Mouse (Mus musculus): ENCODE measurements around the gene Foxa1.

GRCm38 (mm10) chr12:57534517-57534878 lies 12.2 kb downstream of the Foxa1 start:
- TF ChIP-seq POLR2AphosphoS2 (IDR thresholded peaks at IDR 0.05; ENCODE audit: insufficient read length, low read depth) (no peak), MAX (IDR thresholded peaks at IDR 0.05; ENCODE audit: low read depth) (no peak), POLR2A (IDR thresholded peaks at IDR 0.05; ENCODE audit: insufficient read length, low read depth) (no peak), MYOG (IDR thresholded peaks at IDR 0.05; ENCODE audit: control insufficient read depth in 1 of 3, insufficient read depth in 1 of 3, insufficient read length in 2 of 3, low read depth in 2 of 3) (no peak), TCF12 (IDR thresholded peaks at IDR 0.05; ENCODE audit: insufficient read depth, poor library complexity, severe bottlenecking) (no peak), TCF3 (IDR thresholded peaks at IDR 0.05; ENCODE audit: insufficient read length, low read depth) (no peak), USF1 (IDR thresholded peaks at IDR 0.05; ENCODE audit: low read depth) (no peak)
